In the genomic region with DNA sequence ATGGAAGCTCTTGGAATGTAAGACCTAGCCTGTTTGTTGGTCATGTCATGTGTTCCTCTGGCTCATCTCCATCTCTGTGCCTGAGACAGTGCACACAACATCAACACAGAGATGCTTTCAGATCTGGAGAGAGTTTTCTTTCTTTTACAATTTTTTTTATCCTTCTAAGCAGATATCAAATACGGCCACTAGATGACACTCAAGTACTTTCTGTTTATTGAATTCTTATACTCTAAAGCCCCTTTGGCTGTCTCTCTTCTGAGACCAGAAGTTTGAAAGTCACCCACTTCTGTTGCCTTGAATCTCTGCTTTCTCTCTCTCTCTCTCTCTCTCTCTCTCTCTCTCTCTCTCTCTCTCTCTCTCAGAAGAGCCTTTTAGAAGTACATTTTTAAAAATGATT, we compare ENCODE assay signal across 11 mouse cellular contexts.
A peak's percentile ranks its signal among the peaks of the same experiment; 100 is the strongest.
DNase-seq lines count a peak whose midpoint lies in the region; ATAC-seq and TF ChIP-seq lines count a peak whose summit lies in the region.
"Had no signal": no experiment of that assay in that cellular context is flagged by ENCODE, and none has a peak within 500 bp of the region (broad histone marks: within the 10 kb centered on the region; RNA-seq: fewer than 3 reads in every experiment).

No protein-coding gene starts in this region.

- H3K4me1 ChIP-seq in kidney, adult 2 months (ENCODE audit: control insufficient read depth, insufficient read depth, low read length): no peaks in the 10 kb centered on the region
- H3K4me1 ChIP-seq: liver, embryonic 15.5 days had no signal

- no peak overlapping the region for H3K4me3 ChIP-seq in kidney, adult 2 months (ENCODE audit: insufficient read depth, low read depth, low read length)
- H3K4me3 ChIP-seq: liver, embryonic 15.5 days had no signal

- no peaks in the 10 kb centered on the region for H3K27me3 ChIP-seq in kidney, adult 2 months (replicated peaks; ENCODE audit: control insufficient read depth, insufficient read depth, low read length)
- H3K27me3 ChIP-seq: liver, embryonic 15.5 days had no signal

- TF ChIP-seq CTCF in kidney, adult 2 months (conservative IDR thresholded peaks at IDR 0.05; ENCODE audit: insufficient read depth, insufficient read length, low read depth, low read length): no peak

- no peak overlapping the region for H3K27ac ChIP-seq in kidney, adult 2 months (ENCODE audit: insufficient read depth, low read depth, low read length)
- H3K27ac ChIP-seq: liver, embryonic 15.5 days had no signal

- no peak for TF ChIP-seq POLR2A in kidney, adult 2 months (IDR thresholded peaks at IDR 0.05; ENCODE audit: low read depth, low read length)

- ATAC-seq in CD4-positive, CD25-positive, alpha-beta regulatory T cell, adult 4 months: no peak

- DNase-seq in CD4-positive, CD25-positive, alpha-beta regulatory T cell, adult 2 months (ENCODE audit: low read depth, low spot score): peak; percentile 2
- peak; percentile 2 for DNase-seq in kidney, adult 9 months
- no peak for DNase-seq in kidney, adult 2 months
- peak; percentile 18 for DNase-seq in 3T3-L1 (ENCODE audit: low read depth, low spot score)
- DNase-seq in embryo, embryonic 10 days (ENCODE audit: low spot score): peak; percentile 37
- DNase-seq in urinary bladder, postnatal 36 days (ENCODE audit: low spot score in 2 of 2): no peak
- DNase-seq in left cerebral cortex, postnatal 36 days (ENCODE audit: low spot score in 2 of 2): no peak
- DNase-seq: cerebellum, postnatal 25 days; kidney, adult 8-10 months had no signal

- WGBS in kidney, adult 2 months: 4% methylated on average over 1 of the region's 1 CpGs

- H3K36me3 ChIP-seq in kidney, adult 2 months (ENCODE audit: control insufficient read depth, insufficient read depth, low read length): no peaks in the 10 kb centered on the region
- H3K36me3 ChIP-seq: liver, embryonic 15.5 days had no signal

- intact Hi-C loops in left cerebral cortex, postnatal 36 days (cut with DNase I): no loop called here

Comparison
In these comparisons a context has a peak if more than half of its experiments do, and no peak if none do; other contexts are left out.
1. DNase-seq: peak in CD4-positive, CD25-positive, alpha-beta regulatory T cell, adult 2 months (single experiment), kidney, adult 9 months (single experiment), 3T3-L1 (single experiment) and embryo, embryonic 10 days (single experiment); none in kidney, adult 2 months (single experiment), urinary bladder, postnatal 36 days (0 of 2) and left cerebral cortex, postnatal 36 days (0 of 2).